Mouse (Mus musculus) MEL (cell line): ENCODE measurements around the gene Inpp4b. TPM values are rescaled to one million over a fixed set of nuclear protein-coding genes. Genes with fewer than 3 reads are reported as not detected.

Experiments
- DNase-seq: peaks from one replicate; pipeline ENCODE4 v3.0.0; 2011; ENCODE audit warnings: low read depth, low spot score
- H3K27ac ChIP-seq: 2 replicates; pipeline ENCODE4 v1.5.1; 2012; ENCODE audit warnings: low read depth, mild to moderate bottlenecking, control low read depth, low read length, moderate library complexity; ENCODE audit not compliant: control insufficient read depth
- H3K27me3 ChIP-seq, 2 experiments: fragments of 150-350 bp in 1 of 2; sonication (generic) in 1 of 2; 2 replicates each; pipeline ENCODE4 v1.6.1; 2012; ENCODE audit warnings: low read length in 2 of 2, mild to moderate bottlenecking in 2 of 2, improper control_type of control experiment in 1 of 2, moderate library complexity in 1 of 2; ENCODE audit not compliant: insufficient read depth in 2 of 2, control insufficient read depth in 1 of 2
- H3K36me3 ChIP-seq, 2 experiments: 2 replicates each; pipeline ENCODE4 v1.6.1; 2012 to 2014; ENCODE audit warnings: low read length in 2 of 2, improper control_type of control experiment in 1 of 2, inconsistent platforms in 1 of 2, mild to moderate bottlenecking in 1 of 2; ENCODE audit not compliant: insufficient read depth in 2 of 2, control insufficient read depth in 1 of 2
- H3K4me1 ChIP-seq, 2 experiments: fragments of 150-350 bp in 1 of 2; sonication (generic) in 1 of 2; 2 replicates each; pipeline ENCODE4 v1.6.1; 2012; ENCODE audit warnings: low read length in 2 of 2, improper control_type of control experiment in 1 of 2, mild to moderate bottlenecking in 1 of 2; ENCODE audit not compliant: insufficient read depth in 2 of 2, control insufficient read depth in 1 of 2
- H3K4me3 ChIP-seq, 2 experiments: fragments of 150-350 bp in 1 of 2; sonication (generic) in 1 of 2; 2 replicates each; pipeline ENCODE4 v1.5.1; 2012; ENCODE audit warnings: low read depth in 2 of 2, low read length in 2 of 2, mild to moderate bottlenecking in 2 of 2, moderate library complexity in 2 of 2, control low read depth in 1 of 2, improper control_type of control experiment in 1 of 2; ENCODE audit not compliant: control insufficient read depth in 1 of 2, insufficient read depth in 1 of 2
- H3K79me2 ChIP-seq: 2 replicates; pipeline ENCODE4 v1.6.1; 2012; ENCODE audit warnings: mild to moderate bottlenecking, low read length, moderate library complexity; ENCODE audit not compliant: control insufficient read depth, poor library complexity, insufficient read depth
- H3K9ac ChIP-seq: 2 replicates; pipeline ENCODE4 v1.6.1; 2012; ENCODE audit warnings: low read depth, mild to moderate bottlenecking, control low read depth, low read length, moderate library complexity; ENCODE audit not compliant: control insufficient read depth, poor library complexity, severe bottlenecking
- H3K9me3 ChIP-seq: fragments of 150-350 bp; sonication (generic); replicated peaks from 2 replicates; pipeline ENCODE4 v1.6.1; 2012; ENCODE audit warnings: mild to moderate bottlenecking, low read length, improper control_type of control experiment, moderate library complexity; ENCODE audit not compliant: insufficient read depth
- MEF2A ChIP-seq: IDR thresholded peaks from 2 replicates; pipeline ENCODE4 v1.6.1; 2014; ENCODE audit warnings: low read depth, mild to moderate bottlenecking, inconsistent platforms, low read length, improper control_type of control experiment; ENCODE audit not compliant: poor library complexity, insufficient replicate concordance, severe bottlenecking; ENCODE audit errors: extremely low read depth
- MXI1 ChIP-seq: IDR thresholded peaks from 2 replicates; pipeline ENCODE4 v1.6.1; 2011; ENCODE audit warnings: mild to moderate bottlenecking, low read depth, low read length, improper control_type of control experiment
- MYB ChIP-seq: IDR thresholded peaks from 2 replicates; pipeline ENCODE4 v1.6.1; 2011; ENCODE audit warnings: mild to moderate bottlenecking, low read depth, low read length, improper control_type of control experiment
- NELFE ChIP-seq: IDR thresholded peaks from 2 replicates; pipeline ENCODE4 v1.6.1; 2011; ENCODE audit warnings: low read depth, low read length, improper control_type of control experiment
- NRF1 ChIP-seq: IDR thresholded peaks from 2 replicates; pipeline ENCODE4 v1.6.1; 2014; ENCODE audit warnings: low read depth, mild to moderate bottlenecking, inconsistent platforms, low read length, improper control_type of control experiment, moderate library complexity; ENCODE audit not compliant: poor library complexity, insufficient read depth, severe bottlenecking
- RAD21 ChIP-seq: IDR thresholded peaks from 2 replicates; pipeline ENCODE4 v1.6.1; 2011; ENCODE audit warnings: mild to moderate bottlenecking, low read depth, low read length, improper control_type of control experiment
- RCOR1 ChIP-seq: IDR thresholded peaks from 2 replicates; pipeline ENCODE4 v1.6.1; 2012; ENCODE audit warnings: low read depth, mild to moderate bottlenecking, inconsistent platforms, low read length, improper control_type of control experiment
- TBP ChIP-seq: IDR thresholded peaks from 2 replicates; pipeline ENCODE4 v1.8.0; 2011; ENCODE audit warnings: low read depth, low read length, improper control_type of control experiment
- TCF12 ChIP-seq: IDR thresholded peaks from 2 replicates; pipeline ENCODE4 v1.6.1; 2014; ENCODE audit warnings: low read depth, mild to moderate bottlenecking, inconsistent platforms, low read length, improper control_type of control experiment, moderate library complexity
- USF1 ChIP-seq: IDR thresholded peaks from 2 replicates; pipeline ENCODE4 v1.6.1; 2014; ENCODE audit warnings: low read depth, mild to moderate bottlenecking, inconsistent platforms, low read length, improper control_type of control experiment, moderate library complexity
- USF2 ChIP-seq, 2 experiments: IDR thresholded peaks; 2 replicates each; pipeline ENCODE4 v1.6.1; 2011 to 2012; ENCODE audit warnings: improper control_type of control experiment in 2 of 2, low read length in 2 of 2, borderline replicate concordance in 1 of 2, inconsistent platforms in 1 of 2, low read depth in 1 of 2, mild to moderate bottlenecking in 1 of 2; ENCODE audit not compliant: insufficient read depth in 1 of 2
- ZC3H11A ChIP-seq: IDR thresholded peaks from 2 replicates; pipeline ENCODE4 v1.6.1; 2012; ENCODE audit warnings: low read depth, mild to moderate bottlenecking, inconsistent platforms, low read length, improper control_type of control experiment
- ZKSCAN1 ChIP-seq: IDR thresholded peaks from 2 replicates; pipeline ENCODE4 v1.6.1; 2012; ENCODE audit warnings: low read depth, mild to moderate bottlenecking, inconsistent platforms, low read length, improper control_type of control experiment, moderate library complexity
- polyA plus RNA-seq, 2 experiments: library from polyadenylated mRNA; stranded (reverse) in 1 of 2; unstranded in 1 of 2; fragments of >175 nt in 1 of 2; fragments of >200 nt in 1 of 2; gene quantifications; 2 replicates each; pipeline versions ENCODE4 v1.2.1 to v1.2.4; 2012; ENCODE audit warnings: low replicate concordance in 2 of 2, low read depth in 1 of 2; ENCODE audit not compliant: insufficient read length in 2 of 2, insufficient read depth in 1 of 2, missing spikeins in 1 of 2
- total RNA-seq: library from RNA; depleted of rRNA; stranded (reverse); fragments of 300-350 nt; gene quantifications from 2 replicates; pipeline ENCODE4 v1.2.3, GENCODE M21; 2012

Gene Inpp4b
- total and polyA plus RNA-seq, 3 experiments = 12.3 to 26.9 (median 13.6) TPM

- peak; percentile 89 for TF ChIP-seq ZC3H11A
These were observed 464.4 kb downstream of the Inpp4b start (continued) for GRCm38 (mm10) chr8:81806797-81807196.

GRCm38 (mm10) chr8:81807578-81807977 is 465.2 kb downstream of the Inpp4b start:
- H3K27ac ChIP-seq = no peak overlapping the region
- TF ChIP-seq MYB = no peak
- no peak for TF ChIP-seq TCF12
- no peak for TF ChIP-seq ZKSCAN1
- TF ChIP-seq RCOR1 = no peak
- TF ChIP-seq USF1 = no peak
- no peak for TF ChIP-seq RAD21

GRCm38 (mm10) chr8:81808406-81808805 is 466.1 kb downstream of the Inpp4b start:
- peak; percentile 12 for DNase-seq
- Histone ChIP-seq H3K4me1 (peaks cover 7 to 10% of the 10 kb centered on the region in 2 experiments; a peak in 3 of 4 replicates), H3K79me2 (peaks cover 2% of the 10 kb centered on the region; the same call in 1 of the 2 replicates), H3K27me3 (no peaks in the 10 kb centered on the region), H3K9ac (no peak overlapping the region), H3K27ac (no peak overlapping the region), H3K4me3 (no peak overlapping the region), H3K36me3 (peaks cover 0 to 15% of the 10 kb centered on the region in 2 experiments; a peak in 3 of 4 replicates), H3K9me3 (no peaks in the 10 kb centered on the region)
- no peak for TF ChIP-seq TBP
- TF ChIP-seq NELFE = no peak
- no peak for TF ChIP-seq MEF2A
- TF ChIP-seq NRF1 = no peak
- TF ChIP-seq USF2 (IDR thresholded peaks at IDR 0.05; ENCODE audit: borderline replicate concordance in 1 of 2, insufficient read depth in 1 of 2, low read depth in 1 of 2, low read length in 2 of 2) = no peak
- no peak for TF ChIP-seq USF1
- TF ChIP-seq MXI1 = no peak

More at GRCm38 (mm10) chr8:81807578-81807977, 465.2 kb downstream of the Inpp4b start:
- Histone ChIP-seq H3K27me3 (no peaks in the 10 kb centered on the region), H3K4me3 (no peak overlapping the region), H3K9ac (no peak overlapping the region), H3K79me2 (peaks cover 2% of the 10 kb centered on the region; the same call in 1 of the 2 replicates), H3K36me3 (peaks cover 0 to 15% of the 10 kb centered on the region in 2 experiments; a peak in 3 of 4 replicates), H3K4me1 (peaks cover 7 to 10% of the 10 kb centered on the region in 2 experiments; a peak in 3 of 4 replicates), H3K9me3 (no peaks in the 10 kb centered on the region)
- no peak for DNase-seq
